Mouse (Mus musculus) liver, adult (tissue): ENCODE data around the gene Taok3.

Experiments
- GATA4 ChIP-seq: IDR thresholded peaks from 2 replicates; pipeline ENCODE4 v1.6.1; 2014; ENCODE audit warnings: mild to moderate bottlenecking, low read length; ENCODE audit not compliant: insufficient replicate concordance

The Taok3 gene

DNA sequence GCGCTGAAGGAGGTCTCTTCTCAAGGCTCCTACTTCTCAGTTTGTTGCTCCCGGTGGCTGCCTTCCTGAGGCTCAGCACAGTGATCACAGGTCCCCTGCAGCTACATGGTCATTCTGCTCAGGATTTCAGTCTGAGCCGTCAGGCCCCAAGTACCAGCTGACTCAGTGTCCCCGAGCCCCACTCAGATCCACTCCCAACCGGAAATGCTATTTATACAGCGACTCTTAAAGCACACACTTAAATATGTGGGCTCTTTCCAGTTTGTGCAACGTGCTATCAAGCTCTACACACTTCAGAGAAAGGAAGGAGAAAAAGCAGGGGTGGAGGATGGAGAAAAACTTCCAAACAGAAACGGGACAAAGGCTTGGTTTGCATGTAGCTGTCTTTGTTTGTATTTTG lies 56.0 kb downstream of the Taok3 start:
- TF ChIP-seq GATA4 = no peak

DNA sequence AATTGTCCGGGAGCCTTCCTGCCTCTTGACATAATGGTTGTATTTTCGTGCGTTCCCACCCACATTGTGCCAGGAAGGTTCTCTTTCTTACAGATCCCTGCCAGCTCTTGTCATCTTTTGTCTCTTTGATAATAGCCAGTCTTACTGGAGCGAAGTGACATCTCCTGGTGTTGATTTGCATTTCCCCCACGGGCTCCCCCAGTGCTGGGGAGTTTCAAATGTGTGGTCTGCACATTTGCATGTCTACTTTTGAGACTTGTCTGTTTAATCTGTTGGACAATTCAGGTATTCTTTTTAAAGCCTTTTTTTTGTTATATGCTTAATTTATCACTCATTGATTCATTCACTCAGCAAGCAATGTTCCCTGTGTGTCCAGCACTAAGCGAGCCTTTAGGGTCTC lies 58.1 kb downstream of the Taok3 start:
- TF ChIP-seq GATA4 = no peak

DNA sequence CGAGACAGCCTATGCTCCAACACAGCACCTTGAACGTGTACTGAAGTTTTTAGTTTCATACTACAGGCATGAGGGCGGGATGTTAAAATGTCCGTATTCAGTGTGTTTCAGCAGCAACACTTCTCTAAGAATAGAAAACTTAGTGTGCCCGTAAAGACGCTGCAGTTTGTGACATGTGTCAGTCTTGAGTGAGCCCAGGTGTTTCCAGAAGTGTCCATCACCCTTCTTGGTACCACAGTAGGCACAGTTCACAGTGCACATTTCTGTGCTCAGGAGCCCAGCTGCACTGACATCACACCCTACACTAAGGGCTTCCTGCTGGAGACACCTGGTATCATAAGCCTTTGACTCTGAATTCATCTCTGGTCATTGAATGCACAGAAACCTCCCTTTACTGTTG lies 58.6 kb downstream of the Taok3 start:
- TF ChIP-seq GATA4 = no peak

GRCm38 (mm10) chr5:117181921-117182320 lies 62.0 kb downstream of the Taok3 start:
- no peak for TF ChIP-seq GATA4

- no peak for TF ChIP-seq GATA4
These were observed 62.5 kb downstream of the Taok3 start for GRCm38 (mm10) chr5:117182411-117182810.

GRCm38 (mm10) chr5:117184832-117185231 lies 64.9 kb downstream of the Taok3 start:
- no peak for TF ChIP-seq GATA4

- TF ChIP-seq GATA4 = no peak
These were observed 65.7 kb downstream of the Taok3 start for GRCm38 (mm10) chr5:117185673-117186072.

DNA sequence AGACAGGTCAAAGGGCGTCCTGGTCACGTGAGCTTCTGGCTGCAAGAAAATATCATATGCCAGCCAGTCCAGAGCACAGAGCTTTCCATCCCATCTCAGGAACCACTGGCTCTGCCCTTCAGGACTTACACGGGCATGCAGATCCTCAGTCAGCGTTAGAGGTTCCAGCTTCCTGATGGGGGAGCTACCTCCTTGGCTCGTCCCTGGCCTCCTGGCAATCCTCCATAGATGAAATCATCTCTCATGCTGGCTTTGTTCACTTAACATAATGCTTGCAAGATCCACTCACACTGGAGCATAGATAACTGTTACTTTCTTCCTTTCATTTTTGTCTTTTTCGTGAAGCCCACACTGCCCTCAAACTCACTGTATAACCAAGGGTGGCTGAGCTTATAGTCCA lies 72.1 kb downstream of the Taok3 start:
- no peak for TF ChIP-seq GATA4

GRCm38 (mm10) chr5:117193748-117194147 lies 73.8 kb downstream of the Taok3 start:
- TF ChIP-seq GATA4 = no peak

DNA sequence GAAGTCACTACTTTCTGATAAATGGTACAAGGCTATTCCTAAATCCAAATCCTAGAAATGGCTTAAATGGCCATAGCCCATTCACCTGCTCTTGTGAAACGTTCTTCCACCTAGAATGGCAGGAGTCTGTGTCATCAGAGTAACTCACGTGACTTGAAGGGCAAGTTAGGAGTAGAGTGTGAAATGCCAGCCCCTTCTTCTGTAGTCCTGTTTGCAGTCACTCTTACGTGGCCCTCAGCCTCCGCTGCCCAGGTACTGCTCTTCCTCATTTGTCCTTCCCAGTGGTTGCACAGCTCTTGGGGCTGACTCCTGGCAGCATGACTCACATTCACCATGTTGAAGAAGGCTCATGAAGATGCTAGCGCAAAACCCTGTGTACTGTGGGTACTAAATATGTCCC lies 74.7 kb downstream of the Taok3 start:
- TF ChIP-seq GATA4 = no peak

GRCm38 (mm10) chr5:117196551-117196950 lies 76.6 kb downstream of the Taok3 start:
- TF ChIP-seq GATA4 = no peak

DNA sequence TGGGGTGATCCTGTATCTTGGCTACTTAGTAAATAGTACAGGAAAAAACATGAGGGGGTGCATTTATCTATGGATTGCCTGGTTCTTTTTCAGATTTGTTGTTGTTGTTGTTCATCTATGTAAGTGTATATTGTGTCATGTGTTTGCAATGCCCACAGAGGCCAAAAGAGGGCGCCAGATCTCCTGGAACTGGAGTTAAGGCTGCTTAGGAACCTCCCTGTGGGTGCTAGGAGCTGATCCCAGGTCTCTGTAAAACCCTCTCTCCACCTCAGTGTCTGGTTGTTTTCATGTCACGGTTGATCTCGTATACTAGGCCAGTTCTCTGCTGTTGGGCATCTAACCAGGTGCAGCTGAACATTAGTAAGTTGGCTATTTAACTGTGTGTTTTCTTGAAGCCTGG lies 78.5 kb downstream of the Taok3 start:
- no peak for TF ChIP-seq GATA4

- TF ChIP-seq GATA4 = no peak
These were observed 87.4 kb downstream of the Taok3 start for GRCm38 (mm10) chr5:117207286-117207685.

- no peak for TF ChIP-seq GATA4
These were observed 94.1 kb downstream of the Taok3 start for GRCm38 (mm10) chr5:117214016-117214415.

DNA sequence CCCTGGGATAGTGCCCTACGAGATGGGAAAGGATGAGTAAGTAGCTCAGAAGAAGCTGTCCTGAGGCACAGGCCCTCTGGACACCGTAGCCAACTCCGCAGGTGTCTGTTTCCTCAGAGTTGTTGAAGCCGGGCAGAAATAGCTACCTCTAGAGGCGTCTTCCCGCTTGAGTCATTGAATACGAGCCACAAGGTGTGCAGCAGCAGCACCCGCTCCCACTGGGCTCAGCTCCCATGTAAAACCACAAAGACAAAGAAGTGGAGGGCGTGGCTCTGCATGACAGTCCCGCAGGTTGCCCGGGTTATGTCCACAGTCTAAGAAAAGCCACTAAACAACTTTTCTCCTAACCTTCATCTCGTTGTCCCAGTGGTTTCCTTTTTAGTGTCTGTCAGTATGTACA lies 111.1 kb downstream of the Taok3 start:
- no peak for TF ChIP-seq GATA4

DNA sequence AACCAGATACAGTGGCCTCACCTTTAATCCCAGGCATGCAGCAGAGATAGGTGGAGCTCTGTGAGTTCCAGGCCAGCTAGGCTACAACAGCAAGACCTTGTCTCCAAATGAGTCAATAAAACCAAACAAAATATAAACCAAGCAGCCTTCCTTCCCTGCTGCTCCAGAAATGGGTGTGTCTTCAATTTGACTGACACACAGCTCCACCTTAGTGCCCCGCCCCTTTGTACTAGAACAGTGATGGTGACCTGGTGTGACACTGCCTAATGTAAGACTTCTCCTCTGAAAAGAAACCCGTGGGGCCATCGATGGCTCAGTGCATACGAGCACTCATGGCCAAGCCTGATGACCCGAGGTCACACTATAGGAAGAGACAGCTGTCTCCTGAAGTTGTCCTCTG lies 116.6 kb downstream of the Taok3 start:
- no peak for TF ChIP-seq GATA4

- TF ChIP-seq GATA4 = no peak
These were observed 119.2 kb downstream of the Taok3 start for GRCm38 (mm10) chr5:117239106-117239505.

- no peak for TF ChIP-seq GATA4
These were observed 120.4 kb downstream of the Taok3 start for GRCm38 (mm10) chr5:117240321-117240731.

- no peak for TF ChIP-seq GATA4
These were observed 120.9 kb downstream of the Taok3 start for GRCm38 (mm10) chr5:117240761-117241322.
